Mouse (Mus musculus) limb, embryonic 14.5 days (tissue): ENCODE results near the gene Zswim1. TPM values are rescaled to one million over a fixed set of nuclear protein-coding genes. Genes with fewer than 3 reads are reported as not detected.
"Not testable (repeated sequence)": the region's sequence is repeated elsewhere in the genome, so short reads cannot be mapped to it uniquely, and the experiment has no call there.

Source experiments
- ATAC-seq: fragments of 200-750 bp; cut with Nextera tagmentation; 2 replicates; pipeline ENCODE4 v1.8.0; 2017; ENCODE audit warnings: low read depth, moderate number of reproducible peaks, moderate TSS enrichment; ENCODE audit not compliant: low FRiP score
- DNase-seq: peaks from one replicate; pipeline ENCODE4 v3.0.0-alpha.2; 2015; ENCODE audit warnings: low spot score
- H3K27ac ChIP-seq: fragments of 300-500 bp; sonication (generic); replicated peaks from 2 replicates; pipeline ENCODE4 v1.5.1; 2014; ENCODE audit warnings: low read depth, mild to moderate bottlenecking, low read length, moderate library complexity, mixed read lengths
- H3K27me3 ChIP-seq: fragments of 300-500 bp; sonication (generic); 2 replicates; pipeline ENCODE4 v1.6.1; 2014; ENCODE audit warnings: low read length, mixed read lengths; ENCODE audit not compliant: control insufficient read depth, insufficient read depth
- H3K36me3 ChIP-seq: fragments of 300-500 bp; sonication (generic); 2 replicates; pipeline ENCODE4 v1.6.1; 2014; ENCODE audit warnings: mild to moderate bottlenecking, low read length, moderate library complexity, mixed read lengths; ENCODE audit not compliant: control insufficient read depth, insufficient read depth
- H3K4me1 ChIP-seq: fragments of 300-500 bp; sonication (generic); 2 replicates; pipeline ENCODE4 v1.6.1; 2014; ENCODE audit warnings: antibody characterized with exemption, low read length, mixed read lengths; ENCODE audit not compliant: control insufficient read depth, insufficient read depth
- H3K4me2 ChIP-seq: fragments of 300-500 bp; sonication (generic); replicated peaks from 2 replicates; pipeline ENCODE4 v1.6.1; 2014; ENCODE audit warnings: low read depth, mild to moderate bottlenecking, low read length, moderate library complexity; ENCODE audit not compliant: severe bottlenecking
- H3K4me3 ChIP-seq: fragments of 300-500 bp; sonication (generic); replicated peaks from 2 replicates; pipeline ENCODE4 v1.5.1; 2014; ENCODE audit warnings: low read length
- H3K9ac ChIP-seq: fragments of 300-500 bp; sonication (generic); 2 replicates; pipeline ENCODE4 v1.6.1; 2014; ENCODE audit warnings: mild to moderate bottlenecking, low read depth, low read length, moderate library complexity; ENCODE audit not compliant: severe bottlenecking
- H3K9me3 ChIP-seq: fragments of 300-500 bp; sonication (generic); 2 replicates; pipeline ENCODE4 v1.6.1; 2016; ENCODE audit warnings: low read length; ENCODE audit not compliant: control insufficient read depth
- POLR2A ChIP-seq: fragments of 200-500 bp; IDR thresholded peaks from 2 replicates; pipeline ENCODE4 v1.8.0; 2012; ENCODE audit warnings: inconsistent platforms, mild to moderate bottlenecking, moderate library complexity, borderline replicate concordance; ENCODE audit not compliant: insufficient read depth, insufficient read length; ENCODE audit errors: extremely low read depth
- WGBS: fragments of 180-500 bp; shearing (Covaris S2); extraction: QIAGEN DNeasy Blood & Tissue Kit; methylation state at CpG from one replicate; pipeline ENCODE4 v1.1.7; 2014; 5-methylcytosine and 5-hydroxymethylcytosine counted together
- polyA plus RNA-seq, 2 experiments: library from polyadenylated mRNA; depleted of rRNA in 1 of 2; stranded (reverse) in 1 of 2; unstranded in 1 of 2; fragments of >200 nt; fragmentation: Nextera tagmentation in 1 of 2; extraction: Ambion mirVana in 1 of 2; gene quantifications; 2 replicates each; pipeline versions ENCODE4 v1.2.1 to v1.2.3; 2012 to 2014

Zswim1 gene
- polyA plus RNA-seq, 2 experiments, result 9.1 to 19.5 TPM

DNA sequence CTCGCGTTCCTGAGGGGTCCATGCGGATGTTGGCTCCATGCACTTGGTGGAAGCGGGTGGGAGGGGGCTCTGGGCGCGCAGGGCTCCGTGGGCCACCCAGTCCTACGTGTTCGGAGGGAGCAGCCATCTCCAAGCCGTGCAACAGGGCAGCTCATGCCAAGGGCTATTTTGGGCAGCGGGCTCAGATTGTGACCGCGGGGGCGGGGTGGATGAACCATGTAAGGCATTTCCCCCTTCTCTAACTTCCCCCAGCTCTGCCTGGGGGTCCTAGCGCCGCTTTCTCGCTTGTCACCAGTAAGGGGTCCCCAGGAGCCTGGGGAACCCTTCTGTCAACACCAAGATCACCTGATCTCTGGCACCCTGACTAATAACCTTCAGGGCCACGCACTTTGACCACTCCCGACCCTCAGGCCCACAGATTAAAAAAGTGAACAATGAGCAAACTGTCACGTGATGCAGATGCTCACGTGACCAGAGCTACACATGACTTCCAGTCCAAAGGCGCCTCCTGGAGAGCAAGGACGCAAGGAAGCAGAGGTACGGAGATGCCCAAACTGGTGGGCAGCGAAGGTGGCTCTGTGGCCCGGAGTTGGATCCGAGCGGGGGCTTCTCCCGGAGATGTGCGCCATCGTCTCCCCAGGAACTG lies 11.0 kb downstream of the Zswim1 start, which contains the start of gene Neurl2:
TSS of gene Neurl2 (minus strand) at position 143 of the 646 bp plus-strand sequence.
- ATAC-seq (peak; percentile 82), DNase-seq (peak; percentile 99)
- WGBS, result 1% methylated on average over 31 of the region's 31 CpGs
- Histone ChIP-seq H3K9ac (peak within 1 kb of the TSS; percentile 74), H3K27me3 (no peaks in the 10 kb centered on the region), H3K4me3 (peak within 1 kb of the TSS; percentile 74), H3K36me3 (peaks cover 21% of the 10 kb centered on the region), H3K9me3 (no peaks in the 10 kb centered on the region), H3K4me1 (peaks cover 12% of the 10 kb centered on the region), H3K4me2 (peak within 1 kb of the TSS; percentile 97), H3K27ac (peak within 1 kb of the TSS; percentile 58)
- peak; percentile 80; the same call in 1 of the 2 replicates for TF ChIP-seq POLR2A

DNA sequence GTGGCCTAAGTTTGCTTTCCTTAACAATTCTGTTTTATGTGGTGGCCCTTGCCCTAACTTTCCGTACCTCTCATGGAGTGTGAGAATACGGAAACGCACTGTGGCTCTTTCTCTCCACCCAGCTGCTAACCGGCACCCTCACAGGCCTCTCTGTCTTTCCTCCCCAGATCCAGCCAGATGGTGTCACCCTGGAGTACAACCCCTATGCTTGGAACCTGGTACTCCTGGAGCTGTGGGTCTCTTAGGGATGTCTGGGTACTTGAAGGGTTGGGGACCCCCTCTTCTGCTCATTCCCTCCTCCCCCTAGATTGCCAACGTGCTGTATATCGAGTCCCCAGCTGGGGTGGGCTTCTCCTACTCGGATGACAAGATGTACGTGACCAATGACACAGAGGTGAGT lies 12.0 kb downstream of the Zswim1 start:
- ATAC-seq (no peak), DNase-seq (no peak)
- H3K36me3 ChIP-seq, result peaks cover 26% of the 10 kb centered on the region
- no peak overlapping the region for H3K27ac ChIP-seq
- peak overlapping the region; percentile 74 for H3K4me3 ChIP-seq
- TF ChIP-seq POLR2A, result no peak
- H3K27me3 ChIP-seq, result no peaks in the 10 kb centered on the region
- H3K9ac ChIP-seq, result peak overlapping the region; percentile 74
- H3K9me3 ChIP-seq, result no peaks in the 10 kb centered on the region
- peaks cover 12% of the 10 kb centered on the region for H3K4me1 ChIP-seq
- WGBS, result 45% methylated on average over 8 of the region's 8 CpGs
- H3K4me2 ChIP-seq, result peak overlapping the region; percentile 97

DNA sequence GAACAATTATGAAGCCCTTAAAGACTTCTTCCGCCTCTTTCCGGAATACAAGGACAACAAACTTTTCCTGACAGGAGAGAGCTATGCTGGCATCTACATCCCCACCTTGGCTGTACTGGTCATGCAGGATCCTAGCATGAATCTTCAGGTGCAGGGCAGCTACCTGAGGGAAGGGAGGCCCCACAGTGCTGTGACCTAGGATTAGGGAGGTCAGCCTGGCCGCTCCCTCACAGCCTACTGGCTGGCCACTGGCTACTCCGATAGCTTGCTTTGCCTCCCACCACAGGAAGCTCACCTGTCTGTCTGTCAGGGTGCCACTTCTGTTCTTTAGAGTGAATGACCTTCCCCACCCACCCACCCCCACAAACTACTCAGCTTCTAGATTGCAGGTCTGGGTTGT lies 12.7 kb downstream of the Zswim1 start:
- TF ChIP-seq POLR2A, result no peak
- WGBS, result 98% methylated on average over 4 of the region's 4 CpGs

DNA sequence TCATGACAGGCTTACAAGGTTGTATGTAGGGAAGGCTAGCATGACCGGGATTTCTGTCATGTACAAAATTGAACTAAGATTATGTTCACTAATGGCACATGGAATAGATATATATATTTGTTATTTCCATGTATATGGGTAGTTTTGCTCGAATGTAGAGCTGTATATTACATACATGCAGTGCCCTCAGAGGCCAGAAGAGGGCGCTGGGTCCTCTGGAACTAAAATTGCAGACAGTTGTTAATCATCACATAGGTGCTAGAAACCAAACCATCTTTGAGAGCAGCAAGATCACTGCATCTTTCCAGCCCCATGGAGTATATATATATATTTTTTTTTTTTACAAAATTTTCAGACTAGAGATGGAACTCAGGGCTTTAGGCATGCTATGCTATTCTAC lies 23.3 kb downstream of the Zswim1 start:
- no peak for DNase-seq
- Histone ChIP-seq H3K4me2 (no peak overlapping the region), H3K4me1 (no peaks in the 10 kb centered on the region), H3K9me3 (no peaks in the 10 kb centered on the region), H3K36me3 (no peaks in the 10 kb centered on the region), H3K9ac (no peak overlapping the region), H3K27ac (no peak overlapping the region), H3K4me3 (no peak overlapping the region), H3K27me3 (no peaks in the 10 kb centered on the region)
- TF ChIP-seq POLR2A, result no peak
- 51% methylated on average over 3 of the region's 3 CpGs for WGBS
- no peak for ATAC-seq

More for the DNA sequence above, 12.7 kb downstream of the Zswim1 start:
- no peak overlapping the region for H3K4me3 ChIP-seq
- H3K36me3 ChIP-seq, result peaks cover 32% of the 10 kb centered on the region
- ATAC-seq (no peak), DNase-seq (no peak)
- H3K27ac ChIP-seq, result no peak overlapping the region
- H3K9ac ChIP-seq, result no peak overlapping the region
- no peaks in the 10 kb centered on the region for H3K9me3 ChIP-seq
- no peaks in the 10 kb centered on the region for H3K27me3 ChIP-seq
- no peak overlapping the region for H3K4me2 ChIP-seq
- peaks cover 12% of the 10 kb centered on the region for H3K4me1 ChIP-seq

DNA sequence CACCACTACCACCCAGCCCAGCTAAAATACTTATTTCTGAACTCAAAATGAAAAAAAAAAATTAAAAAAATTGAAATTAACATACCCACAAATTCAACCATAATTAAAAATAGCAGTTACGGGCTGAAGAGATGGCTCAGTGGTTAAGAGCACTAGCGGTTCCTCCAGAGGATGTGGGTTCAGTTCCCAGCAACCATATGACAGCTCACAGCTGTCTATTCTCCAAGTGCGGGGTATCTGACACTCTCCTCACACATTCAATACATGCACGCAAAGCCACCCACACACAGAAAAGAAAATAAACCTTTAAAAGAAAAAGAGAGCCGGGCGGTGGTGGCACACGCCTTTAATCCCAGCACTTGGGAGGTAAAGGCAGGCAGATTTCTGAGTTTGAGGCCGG lies 27.6 kb downstream of the Zswim1 start:
- Histone ChIP-seq H3K4me2 (no peak overlapping the region), H3K9ac (no peak overlapping the region), H3K9me3 (no peaks in the 10 kb centered on the region), H3K27ac (no peak overlapping the region), H3K4me3 (no peak overlapping the region), H3K27me3 (peaks cover 4% of the 10 kb centered on the region), H3K4me1 (no peaks in the 10 kb centered on the region), H3K36me3 (no peaks in the 10 kb centered on the region)
- ATAC-seq (no peak), DNase-seq (no peak)
- WGBS, result 85% methylated on average over 8 of the region's 8 CpGs
- TF ChIP-seq POLR2A, result no peak

DNA sequence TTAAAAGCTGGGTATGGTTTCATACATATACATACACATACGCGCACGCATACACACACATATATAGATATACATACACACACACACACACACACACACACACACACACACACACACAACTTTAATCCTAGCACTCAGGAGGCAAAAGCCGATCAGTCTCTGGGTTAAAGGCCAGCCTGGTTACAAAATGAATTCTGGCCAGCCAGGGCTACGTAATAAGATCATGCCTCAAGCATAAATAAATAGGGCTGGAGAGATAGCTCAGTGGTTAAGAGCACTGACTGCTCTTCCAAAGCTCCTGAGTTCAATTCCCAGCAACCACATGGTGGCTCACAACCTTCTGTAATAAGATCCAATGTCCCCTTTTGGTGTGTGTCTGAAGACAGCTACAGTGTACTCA lies 33.1 kb downstream of the Zswim1 start:
- H3K36me3 ChIP-seq, H3K4me2 ChIP-seq: not testable (repeated sequence)
- WGBS, result 86% methylated on average over 5 of the region's 5 CpGs

More for the DNA sequence above, 33.1 kb downstream of the Zswim1 start:
- not testable (repeated sequence) for H3K9ac ChIP-seq, H3K4me3 ChIP-seq, ATAC-seq, H3K9me3 ChIP-seq, DNase-seq, H3K27ac ChIP-seq
- H3K27me3 ChIP-seq, result peaks cover 41% of the 10 kb centered on the region
- peaks cover 10% of the 10 kb centered on the region; the same call in 1 of the 2 replicates for H3K4me1 ChIP-seq
